Mouse (Mus musculus) MEL (cell line): Measurements from ENCODE around the gene Dennd1a.

Experiments used
- CTCF ChIP-seq, 3 experiments: IDR thresholded peaks in 2 of 3; conservative IDR thresholded peaks in 1 of 3; 2 replicates each; pipeline ENCODE4 v1.5.1; 2011 to 2012; ENCODE audit warnings: low read length in 3 of 3, low read depth in 2 of 3, mild to moderate bottlenecking in 2 of 3, improper control_type of control experiment in 1 of 3, inconsistent platforms in 1 of 3, mixed read lengths in 1 of 3, moderate library complexity in 1 of 3; ENCODE audit not compliant: control insufficient read depth in 1 of 3, insufficient read depth in 1 of 3, poor library complexity in 1 of 3, severe bottlenecking in 1 of 3
- EP300 ChIP-seq, 2 experiments: IDR thresholded peaks; 2 replicates each; pipeline ENCODE4 v1.6.1; 2011; ENCODE audit warnings: improper control_type of control experiment in 2 of 2, low read length in 2 of 2, low read depth in 1 of 2, mild to moderate bottlenecking in 1 of 2
- MAZ ChIP-seq: IDR thresholded peaks from 2 replicates; pipeline ENCODE4 v1.6.1; 2012; ENCODE audit warnings: low read depth, mild to moderate bottlenecking, inconsistent platforms, low read length, improper control_type of control experiment
- MXI1 ChIP-seq: IDR thresholded peaks from 2 replicates; pipeline ENCODE4 v1.6.1; 2011; ENCODE audit warnings: mild to moderate bottlenecking, low read depth, low read length, improper control_type of control experiment
- POLR2A ChIP-seq, 2 experiments: IDR thresholded peaks; 2 replicates each; pipeline ENCODE4 v1.6.1; 2011 to 2012; ENCODE audit warnings: low read length in 2 of 2, mild to moderate bottlenecking in 2 of 2, control low read depth in 1 of 2, improper control_type of control experiment in 1 of 2, low read depth in 1 of 2, moderate library complexity in 1 of 2; ENCODE audit not compliant: control insufficient read depth in 1 of 2, insufficient read depth in 1 of 2, poor library complexity in 1 of 2

GRCm38 (mm10) chr2:37829758-37830275, 457.4 kb downstream of the Dennd1a start:
- TF ChIP-seq MXI1 (no peak), EP300 (IDR thresholded peaks at IDR 0.05; ENCODE audit: low read depth in 1 of 2, low read length in 2 of 2) (no peak), POLR2A (IDR thresholded peaks at IDR 0.05; ENCODE audit: control insufficient read depth in 1 of 2, insufficient read depth in 1 of 2, low read depth in 1 of 2, low read length in 2 of 2, poor library complexity in 1 of 2) (no peak), CTCF (IDR thresholded peaks at IDR 0.05 in 2 of 3, conservative IDR thresholded peaks at IDR 0.05 in 1 of 3; ENCODE audit: control insufficient read depth in 1 of 3, insufficient read depth in 1 of 3, low read depth in 2 of 3, low read length in 3 of 3, poor library complexity in 1 of 3, severe bottlenecking in 1 of 3) (no peak), MAZ (no peak)
